Mouse (Mus musculus) hindbrain, embryonic 16.5 days (tissue): ENCODE measurements around the gene Oasl1. TPM values are rescaled to one million over a fixed set of nuclear protein-coding genes. Genes with fewer than 3 reads are reported as not detected.

Source experiments
- ATAC-seq: fragments of 200-750 bp; cut with Nextera tagmentation; 2 replicates; pipeline ENCODE4 v1.8.0; 2017; ENCODE audit warnings: moderate TSS enrichment, moderate library complexity
- H3K27ac ChIP-seq: fragments of 300-500 bp; sonication (generic); 2 replicates; pipeline ENCODE4 v1.5.1; 2014; ENCODE audit warnings: low read depth, mild to moderate bottlenecking, control low read depth, low read length, moderate library complexity
- H3K27me3 ChIP-seq: fragments of 300-500 bp; sonication (generic); replicated peaks from 2 replicates; pipeline ENCODE4 v1.6.1; 2014; ENCODE audit warnings: low read length; ENCODE audit not compliant: control insufficient read depth, insufficient read depth
- H3K36me3 ChIP-seq: fragments of 300-500 bp; sonication (generic); 2 replicates; pipeline ENCODE4 v1.6.1; 2014; ENCODE audit warnings: mild to moderate bottlenecking, low read length, moderate library complexity, mixed read lengths; ENCODE audit not compliant: control insufficient read depth, insufficient read depth
- H3K4me1 ChIP-seq: fragments of 300-500 bp; sonication (generic); 2 replicates; pipeline ENCODE4 v1.6.1; 2014; ENCODE audit warnings: low read depth, low read length; ENCODE audit not compliant: control insufficient read depth, insufficient read depth
- H3K4me2 ChIP-seq: fragments of 300-500 bp; sonication (generic); 2 replicates; pipeline ENCODE4 v1.6.1; 2014; ENCODE audit warnings: mild to moderate bottlenecking, low read length, control low read depth, moderate library complexity
- H3K4me3 ChIP-seq: fragments of 300-500 bp; sonication (generic); 2 replicates; pipeline ENCODE4 v1.5.1; 2014; ENCODE audit warnings: mild to moderate bottlenecking, low read length, control low read depth, moderate library complexity
- H3K9ac ChIP-seq: fragments of 300-500 bp; sonication (generic); 2 replicates; pipeline ENCODE4 v1.6.1; 2014; ENCODE audit warnings: low read depth, mild to moderate bottlenecking, control low read depth, low read length, moderate library complexity
- H3K9me3 ChIP-seq: fragments of 300-500 bp; sonication (generic); 2 replicates; pipeline ENCODE4 v1.6.1; 2014; ENCODE audit warnings: mild to moderate bottlenecking, low read length, moderate library complexity; ENCODE audit not compliant: control insufficient read depth
- WGBS: fragments of 180-500 bp; shearing (Covaris S2); extraction: QIAGEN DNeasy Blood & Tissue Kit; methylation state at CpG from one replicate; pipeline ENCODE4 v1.1.7; 2014; 5-methylcytosine and 5-hydroxymethylcytosine counted together
- polyA plus RNA-seq: library from polyadenylated mRNA; unstranded; fragments of >200 nt; fragmentation: Nextera tagmentation; extraction: Ambion mirVana; gene quantifications from 2 replicates; pipeline ENCODE4 v1.2.1, GENCODE M21; 2015

Oasl1 gene
- polyA plus RNA-seq, 1 experiment from 2014 or later, result 0.31 TPM

DNA sequence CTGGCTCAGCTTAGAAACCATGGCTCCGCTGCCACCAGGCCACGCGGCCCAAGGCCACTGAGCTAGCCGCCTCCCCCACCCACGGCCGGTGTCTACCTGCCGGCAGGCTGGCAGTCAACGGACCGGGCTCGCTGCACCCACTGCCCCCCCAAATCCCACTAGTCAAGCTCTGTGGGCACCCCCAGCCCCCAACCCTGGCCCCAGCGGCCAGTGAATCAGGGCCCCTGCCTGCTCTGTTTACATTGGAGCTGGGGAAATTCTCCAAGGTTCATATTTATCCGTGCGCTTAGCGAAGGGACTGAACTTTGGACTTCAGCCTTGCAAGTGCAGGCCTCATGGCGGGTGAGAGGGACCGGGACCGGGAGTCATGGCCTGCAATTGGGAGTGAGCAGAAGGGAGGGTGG is 47.8 kb downstream of the Oasl1 start, which contains the start of gene Hnf1a:
TSS of gene Hnf1a (minus strand) at position 271 of the 404 bp plus-strand sequence.
- H3K27me3 ChIP-seq, result peaks cover 10% of the 10 kb centered on the region
- no peak within 1 kb of the TSS for H3K4me2 ChIP-seq
- no peak within 1 kb of the TSS for H3K9ac ChIP-seq
- no peaks in the 10 kb centered on the region for H3K4me1 ChIP-seq
- no peak within 1 kb of the TSS for H3K4me3 ChIP-seq
- WGBS, result 82% methylated on average over 17 of the region's 17 CpGs
- H3K27ac ChIP-seq, result no peak within 1 kb of the TSS
- no peaks in the 10 kb centered on the region for H3K9me3 ChIP-seq
- no peaks in the 10 kb centered on the region for H3K36me3 ChIP-seq
- no peak for ATAC-seq

DNA sequence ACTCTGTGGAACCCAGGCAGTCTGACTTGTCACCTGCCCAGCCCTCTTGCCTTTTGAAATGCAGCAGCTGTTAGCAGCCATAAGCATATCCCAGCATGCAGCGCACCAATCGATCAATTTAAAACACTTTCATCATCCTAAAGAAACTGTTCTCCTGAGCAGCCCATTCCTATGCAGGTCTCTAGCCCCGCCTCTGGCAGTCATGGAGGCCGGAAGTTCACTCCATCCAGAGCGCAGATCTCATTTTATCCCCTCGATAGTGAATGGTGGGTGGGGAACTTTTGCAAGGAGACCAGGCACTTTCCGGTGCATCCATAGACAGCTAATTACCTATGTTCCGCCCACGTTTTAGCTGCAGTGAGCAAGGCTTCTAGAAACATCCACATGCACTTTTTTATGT is 49.2 kb downstream of the Oasl1 start:
- H3K27ac ChIP-seq, result no peak overlapping the region
- no peak overlapping the region for H3K4me2 ChIP-seq
- no peak overlapping the region for H3K4me3 ChIP-seq
- no peaks in the 10 kb centered on the region for H3K36me3 ChIP-seq
- WGBS, result 81% methylated on average over 9 of the region's 9 CpGs
- H3K9ac ChIP-seq, result no peak overlapping the region
- no peak for ATAC-seq
- H3K9me3 ChIP-seq, result no peaks in the 10 kb centered on the region
- H3K4me1 ChIP-seq, result no peaks in the 10 kb centered on the region
- H3K27me3 ChIP-seq, result peaks cover 10% of the 10 kb centered on the region

DNA sequence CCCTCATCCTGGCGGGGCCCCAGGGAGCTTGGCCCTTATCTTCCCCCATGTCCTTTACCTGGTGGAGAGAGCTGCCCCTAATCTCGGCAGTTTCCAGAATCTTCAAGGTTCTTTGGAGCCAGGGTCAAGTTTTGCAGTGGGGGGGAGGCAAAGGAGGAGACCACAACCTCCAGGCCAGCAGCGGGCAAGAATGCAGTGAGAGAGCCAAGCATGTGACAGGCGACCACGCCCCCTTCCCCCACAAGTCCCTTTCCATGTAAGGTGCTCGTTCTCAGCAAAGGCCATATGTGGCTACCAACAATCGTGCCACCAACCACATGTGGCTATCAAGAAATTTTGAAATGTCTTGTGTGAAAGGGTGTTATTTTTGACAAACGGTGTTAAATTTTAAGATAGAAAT is 50.1 kb downstream of the Oasl1 start:
- WGBS, result 80% methylated on average over 8 of the region's 8 CpGs
- ATAC-seq, result no peak
- Histone ChIP-seq H3K4me3 (no peak overlapping the region), H3K27ac (no peak overlapping the region), H3K4me2 (no peak overlapping the region), H3K9me3 (no peaks in the 10 kb centered on the region), H3K4me1 (no peaks in the 10 kb centered on the region), H3K9ac (no peak overlapping the region), H3K36me3 (no peaks in the 10 kb centered on the region), H3K27me3 (peaks cover 10% of the 10 kb centered on the region)

DNA sequence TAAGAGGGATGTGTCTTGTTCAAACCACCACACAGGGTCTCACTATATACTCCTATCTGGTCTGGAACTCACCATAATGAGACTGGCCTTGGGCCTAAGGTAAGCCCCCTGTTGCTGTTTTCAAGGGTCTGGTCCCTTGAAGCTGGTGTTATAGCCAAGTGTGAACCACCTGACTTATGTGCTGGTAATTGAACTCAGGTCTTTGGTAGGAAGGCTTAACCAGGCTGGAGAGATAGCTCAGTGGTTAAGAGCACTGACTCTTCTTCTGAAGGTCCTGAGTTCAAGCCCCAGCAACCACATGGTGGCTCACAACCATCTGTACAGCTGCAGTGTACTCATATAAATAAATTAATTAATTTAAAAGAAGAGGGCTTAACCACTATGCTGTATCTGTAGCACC is 53.9 kb downstream of the Oasl1 start:
- Histone ChIP-seq H3K27me3 (no peaks in the 10 kb centered on the region), H3K9ac (no peak overlapping the region), H3K4me2 (no peak overlapping the region), H3K27ac (no peak overlapping the region), H3K9me3 (no peaks in the 10 kb centered on the region), H3K4me3 (no peak overlapping the region), H3K36me3 (no peaks in the 10 kb centered on the region), H3K4me1 (peaks cover 8% of the 10 kb centered on the region)
- ATAC-seq, result no peak

DNA sequence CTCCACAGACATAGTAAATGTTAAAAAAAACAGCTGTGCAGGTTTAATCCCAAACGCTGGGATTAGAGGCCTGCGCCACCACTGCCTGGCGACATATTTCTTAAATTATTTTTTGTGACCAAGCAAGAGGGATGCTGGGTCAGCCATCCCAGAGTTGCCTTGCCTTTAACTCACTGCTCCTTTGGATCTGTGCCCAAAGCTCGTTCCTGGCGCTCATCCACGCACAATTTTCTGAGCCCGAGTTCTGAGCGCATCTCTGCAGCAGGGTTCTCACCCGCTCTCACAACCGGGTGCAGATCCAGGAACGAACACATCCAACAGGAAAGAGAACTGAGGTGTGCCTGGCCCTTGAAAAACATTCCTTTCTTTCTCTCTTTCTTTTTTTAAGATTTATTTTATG is 55.4 kb downstream of the Oasl1 start:
- no peak overlapping the region; the same call in 1 of the 2 replicates for H3K4me2 ChIP-seq
- H3K4me3 ChIP-seq, result no peak overlapping the region
- H3K4me1 ChIP-seq, result peaks cover 8% of the 10 kb centered on the region
- no peak overlapping the region for H3K9ac ChIP-seq
- H3K27ac ChIP-seq, result no peak overlapping the region
- no peak for ATAC-seq
- H3K36me3 ChIP-seq, result no peaks in the 10 kb centered on the region
- no peaks in the 10 kb centered on the region for H3K9me3 ChIP-seq
- WGBS, result 62% methylated on average over 11 of the region's 11 CpGs
- no peaks in the 10 kb centered on the region for H3K27me3 ChIP-seq

DNA sequence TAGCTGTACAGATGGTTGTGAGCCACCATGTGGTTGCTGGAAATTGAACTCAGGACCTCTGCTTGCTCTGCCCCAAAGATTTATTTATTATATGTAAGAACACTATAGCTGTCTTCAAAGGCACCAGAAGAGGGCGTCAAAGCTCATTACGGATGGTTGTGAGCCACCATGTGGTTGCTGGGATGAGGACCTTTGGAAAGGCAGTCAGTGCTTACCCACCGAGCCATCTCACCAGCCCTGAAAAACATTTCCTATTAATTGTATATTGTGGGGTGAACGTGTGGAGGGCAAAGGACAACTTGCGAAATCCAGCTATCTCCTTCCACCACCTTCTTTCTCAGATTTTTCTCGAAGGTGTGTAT is 55.8 kb downstream of the Oasl1 start:
- WGBS, result 5% methylated on average over 6 of the region's 6 CpGs
- peak; percentile 37 for ATAC-seq

DNA sequence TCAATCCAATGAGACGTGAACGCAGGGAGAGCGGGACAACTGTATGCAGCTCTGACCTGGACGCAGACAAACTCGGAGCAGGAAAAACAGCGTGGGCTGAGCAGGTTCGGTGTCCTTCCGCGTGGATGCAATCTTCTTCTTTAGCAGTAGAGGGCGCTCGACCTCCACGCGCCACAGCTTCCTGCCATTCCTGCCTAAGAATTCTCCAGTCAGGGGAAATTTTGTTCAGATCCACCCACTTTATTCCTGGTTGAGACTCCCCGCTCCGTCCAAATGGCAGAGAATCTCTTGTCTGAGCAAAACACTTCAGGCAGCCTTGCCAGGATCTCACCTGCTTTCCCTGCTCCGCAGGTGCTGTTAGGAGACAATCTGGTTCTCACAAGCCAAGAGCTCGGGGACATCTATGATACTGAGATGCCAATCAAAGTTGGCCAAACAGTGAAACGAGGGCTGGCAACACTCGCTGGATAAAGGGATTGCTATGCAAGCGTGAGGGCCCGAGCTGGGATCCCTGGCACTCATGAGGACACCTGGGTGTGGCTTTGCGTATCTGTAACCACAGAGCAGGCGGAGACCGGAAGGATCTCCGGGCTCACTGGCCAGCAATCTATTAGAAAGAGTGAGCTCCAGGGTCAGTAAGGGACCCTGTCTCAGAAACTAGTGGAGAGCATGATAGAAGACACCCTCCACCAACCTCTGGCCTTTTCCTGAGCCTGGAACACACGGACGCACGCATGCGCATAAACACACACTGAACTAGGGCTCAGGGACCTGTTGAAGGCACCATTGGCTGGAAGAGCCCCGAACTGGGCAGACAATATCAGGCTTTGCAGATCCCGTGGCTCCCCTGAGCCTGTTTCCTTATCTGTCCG is 56.4 kb downstream of the Oasl1 start:
- Histone ChIP-seq H3K36me3 (no peaks in the 10 kb centered on the region), H3K4me3 (peak overlapping the region; percentile 42), H3K27ac (peak overlapping the region; percentile 17; the same call in 1 of the 2 replicates), H3K27me3 (no peaks in the 10 kb centered on the region), H3K4me1 (peaks cover 8% of the 10 kb centered on the region), H3K4me2 (peak overlapping the region; percentile 92), H3K9me3 (no peaks in the 10 kb centered on the region), H3K9ac (peak overlapping the region; percentile 52)
- WGBS, result 9% methylated on average over 32 of the region's 32 CpGs
- peak; percentile 80 for ATAC-seq

More for the DNA sequence above, 55.8 kb downstream of the Oasl1 start:
- H3K9ac ChIP-seq, result 0 out of 2 replicates have a peak overlapping the region, but pooled peaks have one; percentile 18
- H3K36me3 ChIP-seq, result no peaks in the 10 kb centered on the region
- H3K27ac ChIP-seq, result peak overlapping the region; percentile 17; the same call in 1 of the 2 replicates
- peak overlapping the region; percentile 92 for H3K4me2 ChIP-seq
- peak overlapping the region; percentile 42; the same call in 1 of the 2 replicates for H3K4me3 ChIP-seq
- no peaks in the 10 kb centered on the region for H3K27me3 ChIP-seq
- H3K4me1 ChIP-seq, result peaks cover 8% of the 10 kb centered on the region
- no peaks in the 10 kb centered on the region for H3K9me3 ChIP-seq

DNA sequence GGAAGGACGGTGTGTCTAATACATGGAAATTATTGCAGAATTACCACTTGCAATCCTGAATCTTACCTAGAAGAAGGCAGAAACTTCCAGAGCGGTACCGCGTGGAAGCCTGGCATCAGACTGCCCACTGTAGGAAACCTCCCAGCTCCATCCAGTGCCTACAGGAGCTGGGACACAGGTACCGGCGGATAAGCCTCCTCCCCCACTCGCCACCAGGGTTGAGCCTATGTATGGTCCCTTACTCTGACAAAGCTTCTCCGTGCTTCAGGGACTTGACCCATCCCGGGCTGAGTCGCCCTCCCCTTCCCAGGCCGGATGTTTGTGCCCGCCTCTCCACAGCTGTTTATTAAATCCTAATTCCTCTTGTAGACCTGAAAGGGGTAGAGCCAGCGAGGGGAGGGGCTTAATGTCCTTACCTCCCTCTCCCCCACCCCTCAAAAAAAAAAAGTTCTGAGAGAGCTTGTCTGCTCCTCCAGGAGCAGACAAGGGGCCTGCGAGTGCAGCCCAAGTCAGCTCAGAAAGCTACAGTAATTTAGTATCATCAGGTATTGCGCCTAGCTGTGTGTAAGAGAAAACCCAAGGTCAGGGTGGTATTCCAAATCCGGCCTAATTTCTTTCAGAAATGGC is 57.2 kb downstream of the Oasl1 start:
- Histone ChIP-seq H3K9ac (peak overlapping the region; percentile 52), H3K9me3 (no peaks in the 10 kb centered on the region), H3K27ac (no peak overlapping the region), H3K27me3 (no peaks in the 10 kb centered on the region), H3K36me3 (no peaks in the 10 kb centered on the region), H3K4me2 (peak overlapping the region; percentile 92), H3K4me1 (peaks cover 8% of the 10 kb centered on the region), H3K4me3 (peak overlapping the region; percentile 42)
- peak; percentile 17; the same call in 1 of the 2 replicates for ATAC-seq
- 38% methylated on average over 16 of the region's 16 CpGs for WGBS

DNA sequence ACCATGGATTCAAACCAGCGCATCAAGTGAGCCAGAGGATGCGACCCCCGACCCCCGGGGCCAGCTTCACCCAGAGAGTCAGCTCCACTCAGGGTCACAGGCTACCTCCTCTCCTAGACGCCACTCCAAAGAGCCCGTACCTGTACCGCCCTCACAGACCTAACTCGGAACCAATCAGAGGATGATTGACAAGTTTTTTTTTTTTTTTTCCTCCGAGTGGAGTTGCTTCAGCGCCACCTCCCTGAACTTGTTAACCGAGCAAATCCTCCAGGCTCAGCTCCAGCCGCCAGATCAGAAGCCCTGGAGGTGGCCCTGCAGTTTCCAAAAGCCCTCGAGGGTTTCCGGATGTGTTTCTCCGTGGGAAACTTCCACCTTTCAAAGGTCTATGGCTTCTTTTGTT is 59.0 kb downstream of the Oasl1 start:
- no peak for ATAC-seq
- Histone ChIP-seq H3K4me2 (no peak overlapping the region), H3K4me3 (no peak overlapping the region), H3K36me3 (no peaks in the 10 kb centered on the region), H3K9ac (no peak overlapping the region), H3K27me3 (no peaks in the 10 kb centered on the region), H3K4me1 (peaks cover 8% of the 10 kb centered on the region), H3K9me3 (no peaks in the 10 kb centered on the region), H3K27ac (no peak overlapping the region)
- 63% methylated on average over 15 of the region's 15 CpGs for WGBS
